Mouse (Mus musculus) spleen, postnatal 10 days (tissue): ENCODE data around the gene Col4a3bp.

ENCODE experiments used
- DNase-seq, 2 experiments: peaks; one replicate each; pipeline ENCODE4 v3.0.0; 2021 to 2022; ENCODE audit warnings: low spot score in 2 of 2

The Col4a3bp gene

GRCm38 (mm10) chr13:96542081-96542889 lies at the start of gene Col4a3bp, which contains the start of gene Polk:
Gene Col4a3bp (plus strand): TSS chr13:96542618.
Gene Polk (minus strand): TSS chr13:96542579.
- peak; percentile 92 to 98 for DNase-seq

- no peak for DNase-seq
These were observed 45.8 kb upstream of the Col4a3bp start for GRCm38 (mm10) chr13:96496630-96497029.

DNA sequence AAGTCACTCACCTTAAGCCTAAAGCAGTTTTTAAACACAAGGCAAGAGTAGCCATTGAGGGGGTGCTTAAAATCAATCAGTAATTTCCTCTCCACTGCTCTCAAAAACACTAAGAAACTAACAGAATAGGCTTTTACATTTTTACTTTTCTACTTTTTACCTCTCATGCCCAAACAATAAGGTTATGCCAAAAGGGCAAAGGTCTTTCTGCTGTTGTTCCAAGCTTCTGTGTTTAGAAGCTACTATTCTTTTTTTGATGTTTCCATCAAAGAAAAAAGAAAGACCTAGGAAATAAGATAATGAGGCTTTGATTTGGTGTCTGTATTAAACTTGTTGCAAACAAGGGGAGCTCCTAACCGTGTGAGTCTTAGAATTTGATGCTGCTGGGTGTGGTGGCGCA lies 42.5 kb upstream of the Col4a3bp start:
- DNase-seq, result no peak

- DNase-seq, result no peak
These were observed 36.8 kb upstream of the Col4a3bp start for GRCm38 (mm10) chr13:96505661-96506060.

GRCm38 (mm10) chr13:96506313-96506712 lies 36.1 kb upstream of the Col4a3bp start:
- DNase-seq, result no peak

GRCm38 (mm10) chr13:96507541-96507940 lies 34.9 kb upstream of the Col4a3bp start:
- DNase-seq, result no peak

DNA sequence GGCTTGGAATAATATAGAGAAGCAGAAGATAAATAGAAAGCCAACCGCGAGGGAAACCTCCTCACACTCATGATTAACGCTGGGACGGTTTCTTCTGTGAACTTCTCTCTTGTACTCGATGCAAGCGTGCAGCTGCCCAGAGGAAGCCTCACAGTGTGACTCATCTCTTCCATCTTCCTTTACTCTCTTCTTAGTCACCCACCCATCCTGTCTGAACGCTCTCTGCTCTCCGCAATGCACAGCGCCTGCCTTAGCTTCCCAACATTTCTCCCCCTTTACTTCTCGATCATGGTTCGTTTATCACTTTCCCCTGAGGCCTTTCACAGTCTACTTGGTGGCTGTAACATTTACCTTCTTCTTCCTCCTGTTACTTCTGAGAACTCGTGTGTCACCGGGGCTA lies 31.8 kb upstream of the Col4a3bp start:
- no peak for DNase-seq

DNA sequence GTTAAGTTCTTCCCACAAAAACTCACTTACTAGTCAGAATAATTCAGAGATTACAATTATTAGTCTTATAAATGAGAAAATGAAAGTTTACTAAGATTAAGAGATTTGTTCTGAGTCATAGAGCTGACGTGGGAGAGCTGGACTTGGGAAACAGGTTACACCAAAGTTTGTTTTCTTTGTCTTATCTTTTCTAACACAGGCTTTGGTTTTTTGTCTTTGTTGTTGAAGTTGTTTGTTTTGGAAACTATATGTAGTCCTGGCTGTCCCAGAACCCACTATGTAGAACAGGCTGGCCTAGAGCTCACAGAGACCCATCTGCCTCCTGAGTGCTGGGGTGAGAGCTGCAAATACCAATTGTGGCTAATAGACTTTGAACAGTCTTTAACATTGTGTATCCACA lies 31.2 kb upstream of the Col4a3bp start:
- DNase-seq, result no peak

DNA sequence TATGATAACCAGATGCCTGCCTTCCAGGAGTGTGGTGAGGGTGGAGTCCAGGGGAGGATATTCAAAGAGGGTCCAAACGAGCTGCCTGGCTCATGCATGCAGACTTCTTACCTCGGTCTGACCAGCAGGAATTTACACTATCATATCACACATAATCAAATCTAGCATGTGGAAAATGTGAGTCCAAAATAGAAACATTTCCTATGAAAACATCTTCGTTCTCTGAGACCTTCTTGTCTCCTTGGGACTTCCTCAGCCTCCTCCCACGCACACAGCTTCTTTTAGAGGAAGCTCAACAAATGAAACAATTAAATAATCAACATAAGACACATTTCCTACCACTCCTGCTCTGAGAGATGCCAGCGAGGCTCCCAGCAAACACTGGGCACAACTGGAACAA lies 30.5 kb upstream of the Col4a3bp start:
- DNase-seq, result no peak

GRCm38 (mm10) chr13:96514154-96514942 lies 28.1 kb upstream of the Col4a3bp start:
- DNase-seq, result no peak

- no peak for DNase-seq
These were observed 26.2 kb upstream of the Col4a3bp start for GRCm38 (mm10) chr13:96516249-96516648.

DNA sequence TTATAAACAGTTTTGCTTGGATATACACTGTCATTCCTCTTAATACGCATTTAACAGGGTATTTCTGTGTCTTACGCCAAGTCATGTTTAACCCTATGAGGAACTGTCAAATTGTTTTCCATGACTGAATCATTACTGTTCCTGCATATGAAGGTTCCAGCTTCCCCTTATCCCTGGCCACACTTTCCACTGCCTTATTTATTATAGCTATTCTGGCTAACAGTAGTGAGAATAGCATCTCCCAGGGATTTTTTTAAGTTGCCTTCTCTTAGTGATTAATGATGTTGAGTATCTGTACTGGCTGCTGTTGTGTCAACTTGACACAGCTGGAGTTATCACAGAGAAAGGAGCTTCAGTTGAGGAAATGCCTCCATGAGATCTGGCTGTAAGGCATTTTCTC lies 25.1 kb upstream of the Col4a3bp start:
- DNase-seq, result no peak

DNA sequence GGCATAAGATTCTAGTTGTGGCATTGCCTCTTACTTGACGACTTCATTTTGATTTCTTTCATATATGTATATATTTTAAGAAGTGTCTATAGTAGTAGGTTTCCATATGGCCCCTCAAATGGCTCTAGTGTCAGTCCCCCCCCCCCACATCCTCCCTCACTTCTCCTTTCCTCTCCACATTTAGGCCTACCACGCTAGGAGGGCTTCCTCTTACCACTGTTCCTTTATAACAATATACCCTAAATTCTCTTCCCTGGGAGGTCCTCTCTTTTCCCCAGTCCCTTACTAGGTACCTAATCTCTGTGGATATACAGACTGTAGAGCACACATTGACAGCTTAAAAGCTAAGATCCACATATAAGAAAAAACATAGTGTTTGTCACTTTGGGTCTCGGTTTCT lies 21.1 kb upstream of the Col4a3bp start:
- no peak for DNase-seq

- no peak for DNase-seq
These were observed 15.4 kb upstream of the Col4a3bp start for GRCm38 (mm10) chr13:96527022-96527421.

- no peak for DNase-seq
These were observed 14.6 kb upstream of the Col4a3bp start for GRCm38 (mm10) chr13:96527856-96528255.

DNA sequence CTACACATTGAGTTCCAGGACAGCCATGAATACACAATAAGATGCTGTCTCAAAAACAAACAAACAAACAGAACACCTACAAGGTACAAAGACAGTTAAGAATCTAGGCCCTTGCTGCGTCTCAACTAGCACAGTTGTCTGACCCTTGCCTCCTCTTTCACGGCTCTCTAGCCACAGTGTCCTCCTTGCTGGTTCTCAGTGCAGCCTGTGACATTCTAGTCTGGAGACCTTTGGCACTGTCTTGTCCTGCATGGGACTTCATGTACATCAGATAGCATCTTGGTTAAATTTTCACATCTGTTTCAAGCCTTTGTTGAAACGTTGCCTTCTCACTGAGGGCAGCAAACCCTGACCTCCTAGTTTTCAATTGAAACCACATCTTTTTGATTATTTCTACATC lies 13.6 kb upstream of the Col4a3bp start:
- DNase-seq, result no peak

GRCm38 (mm10) chr13:96529542-96529941 lies 12.9 kb upstream of the Col4a3bp start:
- no peak for DNase-seq

DNA sequence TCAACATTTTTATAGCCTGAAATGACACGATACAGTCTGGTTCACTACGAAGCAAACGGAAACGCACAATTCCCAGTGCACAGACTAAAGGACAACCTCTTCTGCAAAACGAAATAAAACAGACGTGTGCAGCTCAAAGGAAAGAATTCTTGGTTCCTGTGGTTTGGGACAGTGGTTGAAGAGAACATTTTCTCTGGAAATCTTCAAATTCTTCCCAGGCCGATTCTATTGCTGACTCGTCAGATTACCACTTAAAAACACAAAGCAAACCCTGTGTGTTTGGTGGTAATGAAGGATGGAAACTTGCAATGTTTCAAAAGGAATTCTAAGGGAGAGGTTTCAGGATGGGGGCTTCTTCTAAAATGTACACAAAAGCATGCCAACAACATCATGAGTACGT lies 12.4 kb upstream of the Col4a3bp start:
- DNase-seq, result no peak

GRCm38 (mm10) chr13:96532176-96532575 lies 10.2 kb upstream of the Col4a3bp start:
- no peak for DNase-seq

- no peak for DNase-seq
These were observed 8.7 kb upstream of the Col4a3bp start for GRCm38 (mm10) chr13:96533742-96534141.

- no peak for DNase-seq
These were observed 5.4 kb upstream of the Col4a3bp start for GRCm38 (mm10) chr13:96536821-96537572.

DNA sequence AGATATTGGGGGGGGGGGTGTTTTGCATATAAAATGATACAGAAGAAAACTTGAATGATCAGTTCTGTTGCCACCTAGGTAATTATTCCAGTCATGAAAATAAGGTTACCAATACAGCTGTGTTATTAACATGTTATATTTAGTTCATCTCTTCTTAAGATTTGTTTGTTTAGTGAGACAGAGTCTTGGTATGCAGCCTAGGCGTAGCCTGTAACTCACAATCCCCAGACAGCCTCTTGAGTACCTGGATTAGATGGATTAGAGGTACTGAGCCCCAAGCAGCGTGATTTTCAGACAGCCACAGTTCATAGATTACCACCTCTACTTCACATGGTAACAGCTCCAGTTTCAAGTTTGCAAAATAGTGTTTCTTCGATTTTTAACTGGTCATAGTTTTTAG lies 4.3 kb upstream of the Col4a3bp start:
- no peak for DNase-seq
